Mouse (Mus musculus): ENCODE measurements at regions not wholly inside any gene's neighbourhood (a gene's known extent, or its start where the extent isn't known, plus 50 kb on each side); places are given as distances from the start of the nearest gene placed in this dataset.

DNA sequence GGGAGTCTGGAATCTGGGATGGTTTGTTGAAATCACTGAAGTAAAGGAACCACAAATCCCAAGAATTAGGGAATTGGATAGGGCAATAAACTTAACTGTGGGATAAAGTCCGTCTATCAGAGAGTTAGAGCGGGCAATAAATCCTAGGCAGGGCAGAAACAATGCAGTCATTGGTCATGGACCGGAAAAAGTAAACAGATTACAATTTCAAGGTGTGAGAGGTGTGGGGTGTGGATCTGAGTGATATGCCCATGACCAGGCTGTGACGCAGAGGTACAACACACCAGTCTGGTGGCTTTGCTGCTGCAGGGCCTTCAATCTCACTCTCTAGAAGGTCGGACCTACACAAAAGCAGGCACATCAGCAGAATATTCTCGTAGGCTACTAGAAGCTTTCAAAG, 206.1 kb upstream of the Klf14 start:
- DNase-seq (ENCODE audit: low spot score in 2 of 2), result no peak

DNA sequence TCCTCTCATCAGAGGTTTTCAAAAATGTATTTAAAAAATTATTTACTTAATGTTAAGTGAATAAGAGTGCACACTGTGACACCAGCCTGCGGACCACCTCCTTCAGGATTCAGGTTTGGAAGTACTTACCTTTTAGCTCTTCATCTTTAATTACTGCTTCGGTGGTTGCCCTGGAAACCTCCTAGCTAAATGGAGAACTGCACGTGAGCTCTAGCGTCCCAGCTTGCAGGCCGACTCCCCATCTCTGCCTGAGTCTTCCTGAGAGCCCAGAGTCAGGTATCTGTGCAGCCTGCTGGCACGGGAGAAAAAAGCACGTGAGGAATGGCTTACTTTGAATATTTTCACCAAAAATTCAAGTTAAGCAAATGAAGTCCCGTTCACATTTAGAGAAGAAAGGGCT, 207.5 kb upstream of the Klf14 start:
- DNase-seq (ENCODE audit: low spot score in 2 of 2), result no peak

DNA sequence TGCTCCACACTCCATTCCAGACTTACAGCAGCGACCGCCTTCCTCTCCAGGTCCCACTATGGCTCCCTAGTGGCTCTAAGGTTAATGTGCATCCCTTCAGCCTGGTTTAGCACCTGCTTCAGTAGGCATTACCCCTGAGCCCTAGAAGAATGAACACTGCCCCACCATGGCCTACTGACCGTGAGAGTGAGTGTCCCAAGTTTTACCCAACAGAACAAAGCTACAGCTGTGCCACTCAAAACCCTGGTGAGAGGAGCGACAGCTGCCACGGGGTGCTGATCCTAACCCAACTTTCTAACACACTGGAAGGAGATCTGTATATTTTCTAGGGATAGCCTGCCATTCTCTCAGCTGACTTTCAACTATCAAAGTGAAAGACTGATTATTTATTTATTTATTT, 208.9 kb upstream of the Klf14 start:
- DNase-seq (ENCODE audit: low spot score in 2 of 2), result no peak

DNA sequence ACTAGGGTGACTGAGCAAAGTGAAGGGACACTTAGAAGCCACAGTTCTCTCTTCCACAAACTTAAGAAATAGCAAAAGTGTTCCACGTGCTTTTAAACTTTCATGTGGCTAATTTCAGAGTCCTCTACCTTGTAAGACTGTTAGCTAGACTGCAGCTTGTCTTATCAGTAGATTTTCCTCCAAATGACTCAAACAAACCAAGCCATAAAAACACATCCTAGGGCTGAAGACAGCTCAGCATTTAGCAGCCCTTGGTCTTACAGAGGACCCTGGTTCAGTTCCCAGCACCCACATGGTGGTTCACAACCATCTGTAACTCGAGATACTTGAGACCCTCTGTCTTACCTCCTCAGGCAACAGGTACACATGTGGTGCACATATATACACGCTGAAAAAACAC, 209.9 kb upstream of the Klf14 start:
- DNase-seq (ENCODE audit: low spot score in 2 of 2), result no peak

DNA sequence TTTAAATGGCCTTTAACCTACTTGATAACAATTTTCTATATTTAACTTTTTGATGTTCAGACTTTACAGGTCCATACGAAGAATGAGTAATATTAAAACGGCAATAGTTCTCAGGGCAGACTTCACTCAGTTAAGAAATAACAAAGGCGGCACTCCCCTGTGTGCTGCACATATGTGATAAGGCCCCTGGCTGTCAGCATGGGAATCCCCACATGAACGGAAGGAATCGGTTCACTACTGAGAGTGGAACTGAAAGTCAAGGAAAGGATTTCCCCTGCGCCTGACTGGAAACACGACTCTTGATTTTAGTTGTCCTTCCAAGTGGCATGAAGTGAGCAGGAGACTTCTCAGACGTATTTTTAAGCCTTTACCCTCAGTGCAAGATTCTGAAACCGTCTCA, 210.5 kb upstream of the Klf14 start:
- no peak for DNase-seq (ENCODE audit: low spot score in 2 of 2)

DNA sequence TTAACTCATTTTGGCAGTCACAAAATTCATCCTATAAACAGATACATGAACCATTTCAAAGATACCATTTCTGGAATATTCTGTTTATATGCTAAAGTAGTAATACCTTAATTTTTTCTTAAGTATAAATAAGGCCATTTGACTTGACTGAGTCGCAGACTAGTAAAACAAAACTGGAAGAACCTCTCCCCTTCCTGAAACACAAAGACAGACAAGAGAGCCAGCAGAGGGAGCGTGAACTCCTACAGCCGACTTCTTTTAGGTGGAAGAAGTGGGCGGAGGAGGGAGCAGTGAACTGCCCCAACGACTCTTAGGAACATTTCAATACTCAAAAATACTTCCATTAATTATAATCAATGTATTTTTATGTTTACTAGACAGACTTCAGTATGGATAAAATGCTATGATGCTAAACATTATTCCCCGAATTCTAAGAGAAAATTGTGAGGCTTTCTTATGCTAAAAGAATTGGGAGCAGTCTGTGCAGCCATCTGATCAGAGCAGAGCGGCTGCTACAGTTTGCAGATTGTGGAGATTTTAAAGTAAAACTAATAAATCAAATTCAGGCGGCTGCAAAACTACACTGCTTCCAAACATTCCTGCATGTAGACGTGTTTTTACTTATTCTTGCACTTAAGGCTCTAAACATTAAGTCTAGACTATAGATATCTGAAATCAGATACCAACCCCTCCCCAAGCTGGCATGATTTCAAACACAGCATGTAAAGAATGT, 211.2 kb upstream of the Klf14 start:
- DNase-seq (ENCODE audit: low spot score in 2 of 2), result no peak

DNA sequence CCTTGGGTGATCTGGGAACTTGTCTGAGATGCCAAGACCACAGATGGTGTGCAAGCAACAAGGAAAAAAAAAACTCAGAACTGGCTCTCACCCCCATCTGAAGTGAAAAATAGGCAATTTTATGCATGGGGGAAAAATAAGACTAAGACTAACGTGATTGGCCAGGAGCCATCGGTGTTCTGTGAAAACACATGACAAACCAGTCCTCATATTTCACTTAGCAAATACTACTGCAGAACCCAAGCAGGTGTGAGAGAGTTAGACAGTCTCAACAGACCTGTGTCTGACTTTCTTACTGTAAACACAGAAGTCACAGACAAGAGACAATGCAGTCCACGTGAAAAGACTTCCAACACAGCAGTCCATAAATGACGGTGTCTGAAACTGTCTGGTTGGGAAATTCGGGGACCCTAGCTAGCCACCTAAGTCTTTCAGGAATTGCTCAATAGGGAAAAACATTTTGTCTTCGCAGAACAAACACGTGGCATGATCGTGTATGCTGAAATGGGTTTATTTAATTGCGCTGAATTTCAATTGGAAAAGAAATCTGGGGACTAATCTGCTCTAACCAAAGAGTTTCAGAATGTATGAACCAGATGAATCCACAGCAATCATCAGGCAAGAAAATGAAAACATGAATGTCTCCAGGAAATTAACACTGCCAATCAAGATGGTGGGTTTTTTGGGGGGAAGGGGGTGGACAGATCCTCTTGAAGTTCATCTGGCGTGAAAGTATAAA, 213.1 kb upstream of the Klf14 start:
- no peak for DNase-seq (ENCODE audit: low spot score in 2 of 2)

DNA sequence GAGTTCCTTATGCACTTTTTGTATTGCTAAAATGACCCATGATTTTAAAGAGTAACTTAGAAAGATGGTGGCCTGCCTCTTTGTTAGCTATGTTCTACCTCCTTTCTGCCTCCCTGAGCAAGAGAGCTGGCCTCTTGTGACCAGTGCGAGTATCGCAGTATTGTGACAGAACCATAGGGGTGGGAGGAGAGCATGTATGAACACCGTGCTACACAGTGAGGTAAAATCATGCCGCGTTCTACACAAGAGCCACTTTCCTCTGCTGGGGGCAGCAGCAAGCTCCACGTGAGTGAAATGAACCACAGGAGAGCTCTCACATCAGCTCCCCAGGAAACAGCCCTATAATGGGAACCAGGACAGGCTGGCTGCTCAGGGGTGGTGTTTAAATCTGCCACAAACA, 216.9 kb upstream of the Klf14 start:
- DNase-seq (ENCODE audit: low spot score in 2 of 2), result no peak

DNA sequence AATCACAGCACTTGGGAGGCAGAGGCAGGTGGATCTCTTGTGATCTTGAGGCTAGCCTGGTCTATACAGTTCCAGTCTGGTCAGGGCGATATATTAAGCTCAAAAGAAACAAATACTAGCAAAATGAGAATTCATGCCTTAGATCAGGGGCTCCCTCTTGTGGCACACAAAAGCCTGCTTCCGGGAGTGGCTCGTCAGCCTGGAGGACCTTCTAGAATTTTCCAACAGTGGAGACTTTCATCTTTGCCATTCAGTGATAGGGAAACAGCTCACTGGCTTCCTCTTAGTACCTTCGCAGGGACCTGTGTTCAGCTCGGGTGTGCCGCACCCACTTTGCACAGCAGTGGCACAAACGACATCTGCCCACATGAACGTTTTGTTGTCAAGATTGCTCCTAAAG, 217.5 kb upstream of the Klf14 start:
- DNase-seq (ENCODE audit: low spot score in 2 of 2), result peak in 1 of 2 experiments; percentile 14

DNA sequence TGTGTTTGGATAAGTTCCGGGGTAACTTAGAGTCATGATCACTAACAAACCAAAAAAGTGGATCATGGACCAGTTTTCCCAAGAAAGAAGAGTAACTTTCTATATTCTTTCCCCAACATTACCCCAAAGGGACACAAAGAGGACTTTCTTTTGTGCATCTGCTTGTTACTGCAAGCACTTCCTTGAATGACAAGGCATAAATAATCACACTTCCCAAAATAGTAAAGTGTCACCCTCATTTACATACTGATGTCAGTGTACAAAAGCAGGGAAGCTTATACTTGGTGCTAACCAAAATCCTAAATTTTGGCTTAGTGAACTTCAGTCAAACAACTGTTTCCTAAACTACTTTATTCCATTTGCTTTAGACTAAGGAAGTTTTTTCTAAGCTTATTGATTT, 218.0 kb upstream of the Klf14 start:
- no peak for DNase-seq (ENCODE audit: low spot score in 2 of 2)

DNA sequence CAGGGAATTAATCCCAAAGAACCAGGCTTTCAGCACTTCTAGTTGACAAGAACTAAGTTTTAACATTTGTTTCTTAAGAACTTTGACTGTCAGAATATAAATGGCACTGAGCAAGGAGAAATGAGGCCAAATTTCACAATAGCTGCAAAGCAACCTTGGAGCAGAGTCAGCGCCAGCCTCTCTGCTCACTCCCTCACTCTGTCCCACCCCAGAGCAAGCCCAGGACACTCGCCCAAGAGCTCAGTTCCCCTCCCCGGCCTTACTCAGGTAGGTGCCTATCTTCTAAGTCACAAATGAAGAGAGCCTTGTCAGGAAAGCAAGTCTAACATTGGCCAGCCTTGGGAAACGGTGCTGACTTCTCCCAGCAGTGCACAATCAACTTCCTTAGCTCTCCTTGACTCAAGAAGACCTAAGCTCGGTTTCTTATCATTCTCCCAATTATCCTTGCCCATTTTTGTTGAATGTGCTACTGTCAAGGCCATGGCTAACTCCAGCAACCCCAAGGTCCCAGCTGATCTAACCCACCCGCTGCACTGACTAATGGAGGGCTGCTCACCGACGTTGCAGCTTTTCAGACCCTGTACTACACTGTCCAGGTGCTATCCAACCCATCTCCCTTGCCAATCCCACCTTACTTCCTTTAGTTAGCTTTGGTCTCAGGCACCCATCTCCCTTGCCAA, 219.5 kb upstream of the Klf14 start:
- DNase-seq (ENCODE audit: low spot score in 2 of 2), result no peak

DNA sequence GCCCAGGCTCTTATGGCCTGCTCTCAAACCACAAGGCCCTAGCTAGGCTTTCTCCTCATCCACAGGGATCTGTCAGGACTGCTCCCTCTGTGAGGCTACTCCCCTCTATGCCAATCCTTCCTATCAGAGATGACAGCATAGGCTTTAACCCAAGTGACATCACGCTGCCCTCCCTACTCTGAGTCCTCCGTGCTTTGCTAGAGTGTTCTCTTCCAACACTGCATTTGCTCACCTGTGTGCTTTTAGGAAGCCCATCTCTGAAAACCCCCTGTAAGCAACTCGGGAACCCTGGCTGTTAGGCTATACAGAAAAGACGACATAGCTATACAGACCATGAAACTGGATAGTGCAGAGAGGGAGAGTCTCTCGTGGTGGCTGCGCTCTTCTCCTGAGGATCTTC, 216.3 kb upstream of the Mkln1 start:
- DNase-seq (ENCODE audit: low spot score in 2 of 2), result no peak

DNA sequence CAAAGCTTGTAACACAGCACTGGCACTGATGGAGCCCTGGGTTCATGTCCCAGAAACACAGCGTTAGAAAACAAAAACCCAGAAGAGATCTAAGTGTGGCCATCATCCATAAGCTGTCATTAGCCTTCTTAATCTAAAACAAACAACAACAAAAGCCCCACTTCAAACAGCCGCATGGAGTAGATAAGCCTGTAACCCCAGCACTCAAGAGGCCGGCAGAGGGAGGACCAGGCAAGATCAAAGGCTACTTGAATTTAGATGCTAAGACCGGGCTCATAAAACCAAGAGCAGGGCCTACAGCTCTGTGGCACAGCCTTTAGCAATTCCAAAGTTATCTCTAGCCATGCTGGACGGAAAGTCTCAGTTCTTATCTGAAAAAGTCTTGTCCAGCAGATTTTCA, 215.4 kb upstream of the Mkln1 start:
- DNase-seq (ENCODE audit: low spot score in 2 of 2), result no peak

DNA sequence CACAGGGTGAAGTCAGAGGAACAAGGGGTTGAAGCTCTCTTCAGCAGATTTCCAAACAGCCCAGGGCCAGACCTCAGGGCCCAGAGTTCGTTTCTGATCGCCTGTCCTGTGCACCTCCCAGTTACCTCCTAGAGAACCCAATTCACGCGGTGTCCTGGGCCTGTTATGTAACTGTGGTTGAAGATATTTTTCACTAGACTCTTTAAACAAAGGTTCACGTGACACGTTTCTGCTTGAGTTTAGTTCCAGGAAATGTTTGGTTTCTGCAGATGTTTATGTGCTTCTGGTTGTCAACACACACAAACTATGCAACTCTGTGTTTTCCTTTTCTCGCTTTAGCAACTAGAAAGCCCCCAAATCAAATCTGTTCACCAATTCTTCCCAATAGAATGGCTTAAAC, 214.0 kb upstream of the Mkln1 start:
- DNase-seq (ENCODE audit: low spot score in 2 of 2), result no peak

DNA sequence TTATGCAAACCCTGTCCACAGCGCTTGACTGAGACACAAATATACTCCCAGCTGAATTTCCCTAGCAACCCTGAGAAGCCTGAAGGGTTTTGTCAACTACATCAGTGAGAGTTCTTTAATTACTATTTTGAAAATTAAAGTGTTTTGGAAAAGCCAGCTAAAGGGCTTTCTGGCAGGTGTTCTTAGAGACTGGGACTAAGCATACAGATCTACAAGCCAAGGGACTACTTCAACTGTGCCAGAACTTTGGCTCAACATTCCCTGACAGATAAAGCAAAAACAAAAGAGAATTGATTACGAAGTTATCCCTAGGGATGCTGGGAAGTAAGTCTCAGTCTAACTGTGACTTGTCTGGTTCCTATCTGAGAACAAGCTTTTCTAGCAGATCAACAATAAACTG, 213.4 kb upstream of the Mkln1 start:
- no peak for DNase-seq (ENCODE audit: low spot score in 2 of 2)

DNA sequence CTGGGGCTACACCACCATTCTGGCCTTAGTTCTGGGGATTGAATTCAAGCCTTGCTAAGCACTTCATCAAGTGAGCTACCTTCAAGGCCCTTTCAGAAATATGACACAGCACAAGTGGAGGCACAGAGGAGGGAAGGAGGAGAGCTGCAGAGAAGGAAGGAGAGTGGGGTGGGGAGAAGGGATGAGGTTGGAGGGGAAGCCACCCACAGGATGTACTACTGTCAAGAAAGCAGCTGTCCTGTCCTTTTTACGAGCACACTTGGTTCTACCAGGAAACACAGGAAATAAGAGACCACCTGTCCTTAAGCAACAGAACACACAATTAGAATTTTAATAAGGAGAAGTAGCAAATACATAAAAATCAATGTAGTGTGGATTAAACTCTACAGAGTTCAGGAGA, 210.5 kb upstream of the Mkln1 start:
- DNase-seq (ENCODE audit: low spot score in 2 of 2), result no peak

DNA sequence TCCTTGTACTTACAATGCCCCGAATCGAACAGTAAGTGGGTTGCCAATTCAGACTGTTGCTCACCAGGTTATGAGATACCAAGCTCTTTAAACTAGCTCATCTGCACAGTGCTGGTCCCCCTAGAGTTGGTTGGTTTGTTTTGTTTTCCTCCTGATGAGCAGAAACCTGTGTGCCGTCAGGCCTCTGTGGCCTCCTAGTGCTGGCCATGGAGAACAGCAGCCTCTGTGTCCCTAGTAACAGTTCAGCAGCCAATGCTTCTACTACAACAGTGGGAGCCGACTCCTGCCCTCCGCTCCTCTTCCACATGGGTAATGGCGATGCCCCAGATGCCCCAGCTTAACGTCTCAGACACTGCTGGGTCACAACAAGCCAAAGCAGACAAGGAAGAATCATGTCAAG, 209.5 kb upstream of the Mkln1 start:
- no peak for DNase-seq (ENCODE audit: low spot score in 2 of 2)

DNA sequence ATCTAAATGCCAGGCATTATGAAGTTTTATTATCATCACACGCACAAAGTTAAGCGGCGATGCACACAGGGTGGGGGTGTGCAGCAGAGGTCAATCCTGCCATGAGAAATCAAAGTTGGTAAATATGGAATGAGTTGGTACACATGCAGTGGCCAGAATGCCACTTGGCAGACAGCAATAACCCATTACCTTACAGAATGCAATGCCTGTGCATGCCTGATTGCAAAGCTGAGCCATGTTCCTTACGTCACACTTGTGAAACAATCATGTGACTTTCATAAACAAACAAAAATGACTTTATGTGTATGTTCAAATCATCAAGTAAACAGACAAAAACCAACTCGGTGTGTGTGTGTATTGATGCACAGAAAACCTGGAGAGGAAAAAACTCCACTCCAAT, 208.5 kb upstream of the Mkln1 start:
- no peak for DNase-seq (ENCODE audit: low spot score in 2 of 2)

DNA sequence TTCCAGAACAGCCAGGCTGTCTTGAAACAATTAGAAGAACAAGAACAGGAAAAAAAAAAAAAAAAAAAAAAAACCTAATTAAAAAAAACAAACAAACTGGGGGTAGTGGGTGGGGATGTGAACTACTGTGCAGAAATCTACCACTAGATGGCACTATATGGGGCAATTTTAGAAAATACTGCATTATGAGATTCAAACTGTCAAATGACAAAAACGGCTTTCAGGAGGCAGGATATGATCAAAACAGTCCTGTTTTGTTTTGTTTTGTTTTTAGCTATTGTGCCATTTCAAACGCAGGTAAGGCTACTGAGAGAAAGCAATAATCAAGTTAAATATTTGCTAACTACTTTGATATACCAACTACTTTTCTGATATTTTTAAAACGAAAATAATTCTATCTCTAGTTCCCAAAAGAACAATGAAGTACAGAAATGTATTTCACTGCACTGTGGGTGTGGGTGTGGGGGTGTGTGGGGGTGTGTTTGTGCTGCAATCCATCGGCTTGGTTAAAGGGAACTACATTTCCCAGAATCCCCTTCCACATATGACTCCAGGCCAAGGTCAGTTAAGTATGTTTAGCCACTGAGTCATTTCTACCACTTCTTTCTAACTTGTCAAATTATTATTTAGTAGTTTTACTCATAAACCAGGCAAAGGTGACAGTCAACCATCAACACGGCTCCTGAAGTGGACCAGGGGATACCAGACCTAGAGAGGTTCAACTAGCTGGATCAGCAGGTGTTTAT, 207.7 kb upstream of the Mkln1 start:
- DNase-seq (ENCODE audit: low spot score in 2 of 2), result no peak

DNA sequence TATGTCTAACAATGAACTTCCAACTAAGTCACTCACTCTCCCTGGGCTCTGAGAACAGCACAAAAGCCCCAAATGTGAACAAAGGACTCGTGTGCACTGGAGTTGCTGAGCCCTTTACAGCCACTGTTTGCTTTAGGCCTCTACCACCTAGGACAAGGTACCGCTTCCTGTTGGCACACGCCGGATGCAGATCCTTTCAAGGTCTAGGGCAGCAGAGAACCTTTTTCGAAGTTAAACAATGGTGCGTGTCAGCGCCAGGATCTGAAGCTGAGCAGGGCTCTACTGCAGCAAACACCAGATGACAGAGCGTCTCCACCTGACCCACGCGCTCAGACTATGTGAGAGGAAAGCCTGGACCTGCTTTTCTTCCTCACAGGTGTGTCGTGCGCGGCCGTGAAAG, 207.0 kb upstream of the Mkln1 start:
- DNase-seq (ENCODE audit: low spot score in 2 of 2), result no peak

DNA sequence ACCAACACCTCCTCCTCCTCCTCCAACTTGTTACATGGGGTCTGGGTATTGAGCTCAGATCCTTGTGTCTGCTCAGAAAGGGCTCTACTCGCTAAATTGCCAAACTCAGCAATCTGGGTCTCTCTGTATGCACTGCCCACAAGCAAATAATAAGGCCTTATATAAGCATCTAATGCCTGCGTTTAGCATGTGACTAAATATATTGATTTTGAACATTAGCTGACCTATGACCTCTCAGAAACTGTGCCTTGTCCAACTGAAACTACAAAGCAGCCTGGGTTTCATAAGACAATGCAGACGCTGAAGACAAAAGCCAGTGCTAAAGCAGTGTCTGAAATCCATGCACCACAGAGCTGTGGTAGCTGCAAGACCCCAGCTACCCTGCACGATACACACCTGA, 206.3 kb upstream of the Mkln1 start:
- no peak for DNase-seq (ENCODE audit: low spot score in 2 of 2)

DNA sequence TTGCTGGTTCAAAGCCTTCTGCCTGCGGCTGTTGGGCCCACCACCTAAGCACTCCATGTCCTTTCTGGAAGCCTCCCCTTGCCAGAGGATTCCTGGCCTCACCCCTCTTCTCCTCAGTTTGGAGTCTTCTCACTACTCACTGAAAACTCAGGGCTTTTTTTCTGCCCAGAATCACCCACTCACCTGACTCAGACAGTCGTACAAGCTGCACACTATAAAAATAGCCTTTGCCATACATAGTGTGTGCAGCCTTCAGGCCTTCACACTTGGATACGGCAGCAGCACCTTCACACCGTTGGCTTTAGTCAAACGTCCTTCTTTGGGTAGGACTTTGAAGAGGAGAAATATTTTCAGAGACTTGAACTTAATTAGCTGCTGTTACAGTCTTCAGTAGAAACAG, 205.3 kb upstream of the Mkln1 start:
- DNase-seq (ENCODE audit: low spot score in 2 of 2), result no peak

Measured in spleen, postnatal 14 days (tissue).